Mouse (Mus musculus): ENCODE measurements at regions not wholly inside any gene's neighbourhood (a gene's known extent, or its start where the extent isn't known, plus 50 kb on each side); places are given as distances from the start of the nearest gene placed in this dataset.

DNA sequence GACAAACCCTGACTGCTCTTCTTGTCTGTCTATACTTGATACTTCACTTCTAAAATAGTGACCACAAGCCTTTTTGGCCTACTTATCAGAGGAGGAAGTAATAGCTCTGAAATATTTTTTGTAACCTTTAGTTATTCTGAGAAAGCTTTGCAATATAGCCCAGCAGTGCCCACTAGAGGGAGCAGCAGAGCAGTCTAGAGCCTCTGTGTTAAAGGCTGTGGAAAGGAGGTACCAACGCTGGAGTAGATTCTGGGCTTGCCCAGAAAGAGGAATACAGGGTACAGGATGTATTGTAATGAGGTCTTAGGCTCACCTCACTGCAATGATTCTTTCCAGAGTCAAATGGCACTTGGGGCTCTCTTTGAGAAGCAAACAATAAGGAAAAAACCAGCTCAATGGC lies 151.1 kb downstream of the Dmrta2 start:
- DNase-seq (ENCODE audit: extremely low read depth, low read depth, low spot score), result peak; percentile 18
- no peaks in the 10 kb centered on the region for H3K27me3 ChIP-seq (ENCODE audit: control insufficient read depth, insufficient read depth, low read length)
- no peaks in the 10 kb centered on the region for H3K4me1 ChIP-seq (ENCODE audit: control insufficient read depth, insufficient read depth, low read length)
- no peak overlapping the region for H3K4me3 ChIP-seq (ENCODE audit: insufficient read depth, low read depth, low read length)
- WGBS, result 8% methylated on average over 1 of the region's 1 CpGs
- H3K36me3 ChIP-seq (ENCODE audit: control insufficient read depth, insufficient read depth, low read length), result no peaks in the 10 kb centered on the region
- H3K27ac ChIP-seq (replicated peaks; ENCODE audit: insufficient read depth, low read depth, low read length), result no peak overlapping the region
- no peak overlapping the region for H3K9ac ChIP-seq (ENCODE audit: low read depth, low read length)
- H3K79me2 ChIP-seq (ENCODE audit: control insufficient read depth, insufficient read depth, low read length), result no peaks in the 10 kb centered on the region
- no peak for TF ChIP-seq POLR2A (IDR thresholded peaks at IDR 0.05; ENCODE audit: extremely low read depth, insufficient read depth, low read length)
- TF ChIP-seq CTCF (IDR thresholded peaks at IDR 0.05; ENCODE audit: low read depth, low read length), result peak; percentile 60; the same call in 1 of the 2 replicates

DNA sequence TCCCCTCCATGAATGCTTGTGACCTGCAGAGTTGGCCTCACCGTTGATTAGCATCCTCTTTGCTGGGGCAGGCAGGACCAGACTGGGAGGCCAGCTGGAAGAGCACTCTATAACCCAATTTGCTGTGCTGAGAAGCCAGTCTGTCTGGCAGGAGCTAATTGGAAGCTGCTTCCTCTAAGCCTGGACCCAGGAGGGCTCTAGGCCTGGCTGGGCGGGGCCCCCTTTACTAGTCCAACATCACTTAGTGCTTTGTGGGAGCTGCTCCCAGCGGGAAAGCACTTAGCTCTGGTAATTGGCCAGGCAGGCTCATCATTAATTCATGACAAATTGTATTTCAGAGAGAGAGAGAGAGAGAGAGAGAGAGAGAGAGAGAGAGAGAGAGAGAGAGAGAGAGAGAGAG lies 151.7 kb downstream of the Dmrta2 start:
- TF ChIP-seq POLR2A (IDR thresholded peaks at IDR 0.05; ENCODE audit: extremely low read depth, insufficient read depth, low read length), result no peak
- no peak for TF ChIP-seq CTCF (IDR thresholded peaks at IDR 0.05; ENCODE audit: low read depth, low read length)
- H3K79me2 ChIP-seq (ENCODE audit: control insufficient read depth, insufficient read depth, low read length), result no peaks in the 10 kb centered on the region
- H3K4me3 ChIP-seq (ENCODE audit: insufficient read depth, low read depth, low read length), result no peak overlapping the region
- DNase-seq (ENCODE audit: extremely low read depth, low read depth, low spot score), result no peak
- no peaks in the 10 kb centered on the region for H3K36me3 ChIP-seq (ENCODE audit: control insufficient read depth, insufficient read depth, low read length)
- WGBS, result 56% methylated on average over 3 of the region's 3 CpGs
- no peaks in the 10 kb centered on the region for H3K27me3 ChIP-seq (ENCODE audit: control insufficient read depth, insufficient read depth, low read length)
- no peak overlapping the region for H3K27ac ChIP-seq (replicated peaks; ENCODE audit: insufficient read depth, low read depth, low read length)
- no peak overlapping the region for H3K9ac ChIP-seq (ENCODE audit: low read depth, low read length)
- H3K4me1 ChIP-seq (ENCODE audit: control insufficient read depth, insufficient read depth, low read length), result no peaks in the 10 kb centered on the region

DNA sequence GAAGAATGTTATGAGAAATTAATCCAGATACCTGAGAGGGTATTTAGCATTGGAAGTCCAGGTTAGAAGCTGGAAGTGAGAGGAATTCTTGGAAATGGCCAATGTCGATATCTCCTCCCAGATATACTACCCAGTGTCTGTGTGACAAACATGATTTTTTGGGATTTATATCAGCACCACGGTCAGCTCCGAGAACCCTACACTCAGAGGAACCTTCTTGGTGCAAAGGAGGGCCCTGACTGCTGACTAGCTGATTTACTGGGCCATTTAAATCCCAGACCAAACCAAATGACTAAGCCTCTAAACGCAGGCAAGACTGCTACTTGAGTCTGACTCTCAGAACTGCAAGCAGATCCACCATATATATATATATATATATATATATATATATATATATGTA lies 154.2 kb downstream of the Dmrta2 start:
- no peaks in the 10 kb centered on the region for H3K4me1 ChIP-seq (ENCODE audit: control insufficient read depth, insufficient read depth, low read length)
- H3K4me3 ChIP-seq (ENCODE audit: insufficient read depth, low read depth, low read length), result no peak overlapping the region
- no peak for TF ChIP-seq POLR2A (IDR thresholded peaks at IDR 0.05; ENCODE audit: extremely low read depth, insufficient read depth, low read length)
- TF ChIP-seq CTCF (IDR thresholded peaks at IDR 0.05; ENCODE audit: low read depth, low read length), result no peak
- H3K79me2 ChIP-seq (ENCODE audit: control insufficient read depth, insufficient read depth, low read length), result no peaks in the 10 kb centered on the region
- no peak overlapping the region for H3K9ac ChIP-seq (ENCODE audit: low read depth, low read length)
- 48% methylated on average over 4 of the region's 4 CpGs for WGBS
- no peaks in the 10 kb centered on the region for H3K36me3 ChIP-seq (ENCODE audit: control insufficient read depth, insufficient read depth, low read length)
- no peaks in the 10 kb centered on the region for H3K27me3 ChIP-seq (ENCODE audit: control insufficient read depth, insufficient read depth, low read length)
- no peak overlapping the region for H3K27ac ChIP-seq (replicated peaks; ENCODE audit: insufficient read depth, low read depth, low read length)
- DNase-seq (ENCODE audit: extremely low read depth, low read depth, low spot score), result no peak

DNA sequence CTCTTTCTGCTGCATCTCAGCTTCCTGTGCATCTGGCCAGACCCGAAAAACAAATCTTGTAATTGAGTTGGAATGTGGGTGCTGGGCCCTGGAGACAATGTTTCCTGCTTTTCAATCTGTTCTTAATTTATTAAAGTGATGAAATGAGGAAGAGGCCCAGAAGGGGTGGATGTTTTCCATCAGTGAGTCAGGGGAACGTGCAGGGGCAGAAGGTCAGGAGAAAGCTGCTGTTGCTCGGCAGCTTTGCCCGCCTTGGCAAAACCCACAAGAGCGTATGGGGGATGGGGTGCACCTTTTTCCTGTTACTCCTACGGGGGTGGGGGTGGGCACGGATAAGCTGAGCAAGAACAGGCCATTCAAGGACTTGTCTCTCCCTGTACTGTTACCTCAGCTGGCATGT lies 156.2 kb downstream of the Dmrta2 start:
- Histone ChIP-seq H3K9ac (ENCODE audit: low read depth, low read length) (no peak overlapping the region), H3K79me2 (ENCODE audit: control insufficient read depth, insufficient read depth, low read length) (no peaks in the 10 kb centered on the region), H3K4me1 (ENCODE audit: control insufficient read depth, insufficient read depth, low read length) (no peaks in the 10 kb centered on the region), H3K27ac (replicated peaks; ENCODE audit: insufficient read depth, low read depth, low read length) (no peak overlapping the region), H3K36me3 (ENCODE audit: control insufficient read depth, insufficient read depth, low read length) (no peaks in the 10 kb centered on the region), H3K27me3 (ENCODE audit: control insufficient read depth, insufficient read depth, low read length) (no peaks in the 10 kb centered on the region), H3K4me3 (ENCODE audit: insufficient read depth, low read depth, low read length) (no peak overlapping the region)
- TF ChIP-seq CTCF (IDR thresholded peaks at IDR 0.05; ENCODE audit: low read depth, low read length) (no peak), POLR2A (IDR thresholded peaks at IDR 0.05; ENCODE audit: extremely low read depth, insufficient read depth, low read length) (no peak)
- WGBS, result 45% methylated on average over 7 of the region's 7 CpGs
- DNase-seq (ENCODE audit: extremely low read depth, low read depth, low spot score), result no peak

DNA sequence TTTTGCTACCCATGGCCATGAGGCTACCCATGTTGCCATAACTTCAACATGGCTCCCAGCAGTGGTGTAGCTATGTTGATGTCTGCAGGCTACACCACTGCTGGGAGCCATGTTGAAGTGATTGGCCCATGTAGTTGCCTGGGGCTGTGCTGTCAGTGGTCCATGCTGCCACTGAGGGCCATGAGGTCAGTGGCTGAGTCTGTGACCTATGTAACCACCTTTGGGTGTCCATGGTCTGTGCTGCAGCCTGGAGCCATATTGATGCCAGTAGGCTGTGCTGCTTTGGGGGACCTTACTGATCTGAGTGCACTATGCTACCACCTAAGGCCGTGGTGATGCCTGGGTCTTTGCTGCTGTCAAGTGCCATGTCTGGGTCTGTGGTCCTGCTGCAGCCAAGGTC lies 167.4 kb downstream of the Dmrta2 start:
- H3K27me3 ChIP-seq (ENCODE audit: control insufficient read depth, insufficient read depth, low read length), result no peaks in the 10 kb centered on the region
- H3K79me2 ChIP-seq (ENCODE audit: control insufficient read depth, insufficient read depth, low read length), result no peaks in the 10 kb centered on the region
- TF ChIP-seq CTCF (IDR thresholded peaks at IDR 0.05; ENCODE audit: low read depth, low read length) (no peak), POLR2A (IDR thresholded peaks at IDR 0.05; ENCODE audit: extremely low read depth, insufficient read depth, low read length) (no peak)
- no peak overlapping the region for H3K9ac ChIP-seq (ENCODE audit: low read depth, low read length)
- no peak overlapping the region for H3K4me3 ChIP-seq (ENCODE audit: insufficient read depth, low read depth, low read length)
- H3K4me1 ChIP-seq (ENCODE audit: control insufficient read depth, insufficient read depth, low read length), result no peaks in the 10 kb centered on the region
- no peaks in the 10 kb centered on the region for H3K36me3 ChIP-seq (ENCODE audit: control insufficient read depth, insufficient read depth, low read length)
- H3K27ac ChIP-seq (replicated peaks; ENCODE audit: insufficient read depth, low read depth, low read length), result no peak overlapping the region
- DNase-seq (ENCODE audit: extremely low read depth, low read depth, low spot score), result no peak
- WGBS, result 88% methylated on average over 1 of the region's 1 CpGs

DNA sequence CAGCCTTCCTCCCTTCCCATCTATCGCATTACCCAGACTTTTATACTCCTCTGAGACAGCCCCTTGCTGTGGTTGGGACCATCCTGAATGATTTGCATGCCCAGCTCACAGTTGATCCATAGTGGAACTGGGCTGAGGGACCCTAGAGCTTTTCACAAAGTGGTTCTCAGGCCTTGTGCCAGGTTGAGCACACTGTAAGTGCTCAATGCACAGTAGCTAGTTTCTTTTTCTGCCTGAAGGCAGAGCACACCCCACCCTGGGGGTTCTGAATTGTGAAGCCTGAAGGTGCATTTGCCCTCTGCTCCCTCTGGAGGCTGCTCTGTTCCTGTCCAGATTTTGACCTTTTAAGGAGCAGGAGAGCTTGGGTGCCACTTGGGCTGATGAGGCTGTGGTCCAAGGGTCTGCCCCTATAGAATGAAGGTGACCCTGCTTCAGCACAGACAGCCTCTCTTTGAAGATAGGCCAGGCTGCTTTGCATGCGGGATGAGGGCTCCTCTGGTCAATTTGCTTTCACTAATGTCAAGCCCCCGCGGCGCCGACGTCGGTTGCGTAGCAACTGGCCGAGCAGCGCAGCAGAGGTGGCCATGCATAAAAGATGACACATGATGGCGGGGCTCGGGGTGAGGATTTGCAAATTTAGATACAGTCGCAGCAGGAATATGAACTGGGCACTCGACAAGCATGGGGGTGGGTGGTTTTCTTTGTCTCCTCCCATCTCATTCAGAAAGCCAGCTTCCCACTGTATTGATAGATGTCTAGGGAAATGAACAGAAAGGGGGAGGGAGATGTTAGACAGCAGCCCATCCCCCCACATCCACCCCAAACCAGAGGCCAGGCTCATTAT lies 174.5 kb downstream of the Dmrta2 start:
- TF ChIP-seq POLR2A (IDR thresholded peaks at IDR 0.05; ENCODE audit: extremely low read depth, insufficient read depth, low read length), result no peak
- no peak for TF ChIP-seq CTCF (IDR thresholded peaks at IDR 0.05; ENCODE audit: low read depth, low read length)
- H3K4me1 ChIP-seq (ENCODE audit: control insufficient read depth, insufficient read depth, low read length), result no peaks in the 10 kb centered on the region
- no peaks in the 10 kb centered on the region; the same call in 1 of the 2 replicates for H3K27me3 ChIP-seq (ENCODE audit: control insufficient read depth, insufficient read depth, low read length)
- no peak overlapping the region for H3K27ac ChIP-seq (replicated peaks; ENCODE audit: insufficient read depth, low read depth, low read length)
- H3K9ac ChIP-seq (ENCODE audit: low read depth, low read length), result no peak overlapping the region
- no peak for DNase-seq (ENCODE audit: extremely low read depth, low read depth, low spot score)
- H3K4me3 ChIP-seq (ENCODE audit: insufficient read depth, low read depth, low read length), result no peak overlapping the region
- WGBS, result 27% methylated on average over 15 of the region's 15 CpGs
- H3K36me3 ChIP-seq (ENCODE audit: control insufficient read depth, insufficient read depth, low read length), result no peaks in the 10 kb centered on the region
- H3K79me2 ChIP-seq (ENCODE audit: control insufficient read depth, insufficient read depth, low read length), result no peaks in the 10 kb centered on the region

Data from liver, adult 2 months (tissue).